Mouse (Mus musculus) midbrain, embryonic 16.5 days (tissue): ENCODE measurements around the gene Rnaseh1. TPM values are rescaled to one million over a fixed set of nuclear protein-coding genes. Genes with fewer than 3 reads are reported as not detected.
A peak's percentile ranks its signal among the peaks of the same experiment; 100 is the strongest.

Experiments
- ATAC-seq: fragments of 200-750 bp; cut with Nextera tagmentation; 2 replicates; pipeline ENCODE4 v1.8.0; 2017; ENCODE audit warnings: moderate TSS enrichment
- H3K27ac ChIP-seq: fragments of 300-500 bp; sonication (generic); 2 replicates; pipeline ENCODE4 v1.5.1; 2014; ENCODE audit warnings: mild to moderate bottlenecking, low read length, mixed read lengths
- H3K27me3 ChIP-seq: fragments of 300-500 bp; sonication (generic); 2 replicates; pipeline ENCODE4 v1.6.1; 2014; ENCODE audit warnings: low read depth, low read length, mixed read lengths; ENCODE audit not compliant: control insufficient read depth, insufficient read depth
- H3K36me3 ChIP-seq: fragments of 300-500 bp; sonication (generic); 2 replicates; pipeline ENCODE4 v1.6.1; 2014; ENCODE audit warnings: mild to moderate bottlenecking, low read length, moderate library complexity, mixed read lengths; ENCODE audit not compliant: control insufficient read depth, insufficient read depth
- H3K4me1 ChIP-seq: fragments of 300-500 bp; sonication (generic); 2 replicates; pipeline ENCODE4 v1.6.1; 2014; ENCODE audit warnings: mild to moderate bottlenecking, low read length, mixed read lengths; ENCODE audit not compliant: control insufficient read depth, insufficient read depth
- H3K4me2 ChIP-seq: fragments of 300-500 bp; sonication (generic); 2 replicates; pipeline ENCODE4 v1.6.1; 2014; ENCODE audit warnings: mild to moderate bottlenecking, low read length, mixed read lengths
- H3K4me3 ChIP-seq: fragments of 300-500 bp; sonication (generic); 2 replicates; pipeline ENCODE4 v1.5.1; 2014; ENCODE audit warnings: low read depth, mild to moderate bottlenecking, low read length, moderate library complexity, mixed read lengths
- H3K9ac ChIP-seq: fragments of 300-500 bp; sonication (generic); 2 replicates; pipeline ENCODE4 v1.6.1; 2014; ENCODE audit warnings: low read depth, low read length, mixed read lengths
- H3K9me3 ChIP-seq: fragments of 300-500 bp; sonication (generic); replicated peaks from 2 replicates; pipeline ENCODE4 v1.6.1; 2014; ENCODE audit warnings: mild to moderate bottlenecking, low read length, mixed read lengths; ENCODE audit not compliant: control insufficient read depth, poor library complexity, severe bottlenecking
- WGBS: fragments of 180-500 bp; shearing (Covaris S2); extraction: QIAGEN DNeasy Blood & Tissue Kit; methylation state at CpG from one replicate; pipeline ENCODE4 v1.1.7; 2014; 5-methylcytosine and 5-hydroxymethylcytosine counted together
- polyA plus RNA-seq: library from polyadenylated mRNA; unstranded; fragments of >200 nt; fragmentation: Nextera tagmentation; extraction: Ambion mirVana; gene quantifications from 2 replicates; pipeline ENCODE4 v1.2.1, GENCODE M21; 2015

The Rnaseh1 gene
- polyA plus RNA-seq, 1 experiment from 2014 or later = 22.4 TPM

- Histone ChIP-seq H3K4me1 (no peaks in the 10 kb centered on the region), H3K27me3 (no peaks in the 10 kb centered on the region), H3K4me3 (no peak overlapping the region), H3K9me3 (no peaks in the 10 kb centered on the region), H3K27ac (no peak overlapping the region), H3K36me3 (no peaks in the 10 kb centered on the region), H3K9ac (no peak overlapping the region), H3K4me2 (no peak overlapping the region)
- no peak for ATAC-seq
- 65% methylated on average over 5 of the region's 5 CpGs for WGBS
Observed at GRCm38 (mm10) chr12:28622167-28622532, 27.3 kb upstream of the Rnaseh1 start.

GRCm38 (mm10) chr12:28622641-28623040 is 26.8 kb upstream of the Rnaseh1 start:
- Histone ChIP-seq H3K9ac (no peak overlapping the region), H3K36me3 (no peaks in the 10 kb centered on the region), H3K27me3 (no peaks in the 10 kb centered on the region), H3K27ac (no peak overlapping the region), H3K4me2 (no peak overlapping the region), H3K4me1 (no peaks in the 10 kb centered on the region), H3K9me3 (no peaks in the 10 kb centered on the region), H3K4me3 (no peak overlapping the region)
- ATAC-seq = no peak
- WGBS = 89% methylated on average over 1 of the region's 1 CpGs

DNA sequence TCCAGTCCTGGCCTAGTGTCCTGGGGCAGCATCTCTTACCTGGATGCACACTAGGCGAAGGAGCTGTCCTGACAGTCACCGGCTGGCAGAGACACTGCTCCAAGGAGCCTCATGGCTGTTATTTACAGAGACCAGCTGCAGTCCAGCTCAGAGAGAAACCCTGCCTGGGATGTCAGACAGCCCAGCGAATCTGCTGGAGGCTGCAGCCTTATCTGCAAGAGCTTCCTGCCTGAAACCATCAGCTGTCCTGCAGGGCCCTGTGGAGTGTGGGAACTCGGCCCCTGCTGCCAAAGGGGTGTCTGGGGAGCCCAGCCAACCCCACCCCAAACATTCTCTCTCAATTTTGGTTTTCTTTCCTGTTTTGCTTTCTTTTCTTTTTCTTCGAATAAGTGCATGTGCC is 26.2 kb upstream of the Rnaseh1 start, which contains the start of gene Colec11:
Gene Colec11 (minus strand): TSS at position 183 of the 400 bp plus-strand sequence.
- Histone ChIP-seq H3K4me2 (no peak within 1 kb of the TSS), H3K27me3 (no peaks in the 10 kb centered on the region)

DNA sequence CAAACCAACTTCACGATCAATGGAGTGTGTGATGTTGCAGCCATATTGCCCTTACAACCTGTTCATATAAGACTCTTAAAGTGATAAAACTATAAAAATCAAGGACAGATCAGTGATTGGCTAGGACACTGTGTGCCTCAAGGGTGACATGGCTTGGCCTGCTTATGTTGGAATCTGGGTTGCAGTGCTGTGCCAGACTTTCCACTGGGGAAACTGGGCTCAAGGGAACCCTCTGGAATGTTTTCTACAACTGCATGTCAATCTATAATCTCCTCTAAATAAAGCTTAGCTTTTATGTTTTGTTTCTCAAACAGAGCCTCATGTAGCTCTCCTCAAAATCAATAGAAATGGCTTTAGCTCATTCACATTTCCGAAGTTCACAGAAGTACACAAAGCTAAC is 25.2 kb upstream of the Rnaseh1 start:
- 93% methylated on average over 2 of the region's 2 CpGs for WGBS

More for the DNA sequence above, 26.2 kb upstream of the Rnaseh1 start, which contains the start of gene Colec11:
- no peaks in the 10 kb centered on the region for H3K9me3 ChIP-seq
- no peaks in the 10 kb centered on the region; the same call in 1 of the 2 replicates for H3K36me3 ChIP-seq
- WGBS = 66% methylated on average over 5 of the region's 5 CpGs
- ATAC-seq = no peak
- no peak within 1 kb of the TSS for H3K27ac ChIP-seq
- no peaks in the 10 kb centered on the region for H3K4me1 ChIP-seq
- no peak within 1 kb of the TSS for H3K4me3 ChIP-seq
- H3K9ac ChIP-seq = no peak within 1 kb of the TSS

GRCm38 (mm10) chr12:28625407-28625806 is 24.0 kb upstream of the Rnaseh1 start:
- Histone ChIP-seq H3K4me3 (no peak overlapping the region), H3K27ac (no peak overlapping the region), H3K4me1 (no peaks in the 10 kb centered on the region), H3K9me3 (no peaks in the 10 kb centered on the region), H3K9ac (no peak overlapping the region), H3K4me2 (no peak overlapping the region), H3K27me3 (no peaks in the 10 kb centered on the region), H3K36me3 (peaks cover 15% of the 10 kb centered on the region)
- ATAC-seq = no peak
- WGBS = 90% methylated on average over 7 of the region's 7 CpGs

More for the DNA sequence above, 25.2 kb upstream of the Rnaseh1 start:
- Histone ChIP-seq H3K27ac (no peak overlapping the region), H3K36me3 (peaks cover 7% of the 10 kb centered on the region), H3K4me3 (no peak overlapping the region), H3K27me3 (no peaks in the 10 kb centered on the region), H3K9ac (no peak overlapping the region), H3K4me1 (no peaks in the 10 kb centered on the region), H3K9me3 (no peaks in the 10 kb centered on the region), H3K4me2 (no peak overlapping the region)
- ATAC-seq = no peak

DNA sequence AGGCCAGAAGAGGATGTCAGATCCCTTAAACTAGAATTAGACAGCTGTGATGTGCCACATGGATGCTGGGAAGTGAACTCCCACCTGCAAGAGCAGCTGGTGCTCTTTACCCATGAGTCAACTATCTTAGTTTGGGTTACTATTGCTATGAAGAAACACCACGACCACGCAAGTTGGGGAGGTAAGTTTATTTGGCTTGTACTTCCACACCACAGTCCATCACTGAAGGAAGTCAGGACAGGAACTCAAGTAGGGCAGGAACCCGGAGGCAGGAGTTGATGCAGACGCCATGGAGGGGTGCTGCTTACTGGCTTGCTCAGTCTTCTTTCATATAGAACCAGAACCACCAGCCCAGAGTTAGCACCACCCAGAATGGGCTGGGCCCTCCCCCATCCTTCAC is 22.3 kb upstream of the Rnaseh1 start:
- Histone ChIP-seq H3K4me1 (no peaks in the 10 kb centered on the region), H3K4me2 (no peak overlapping the region), H3K27ac (no peak overlapping the region), H3K9me3 (no peaks in the 10 kb centered on the region), H3K4me3 (no peak overlapping the region), H3K36me3 (peaks cover 24% of the 10 kb centered on the region), H3K9ac (no peak overlapping the region), H3K27me3 (no peaks in the 10 kb centered on the region)
- 77% methylated on average over 4 of the region's 4 CpGs for WGBS
- ATAC-seq = no peak

- Histone ChIP-seq H3K36me3 (peaks cover 33% of the 10 kb centered on the region), H3K27me3 (no peaks in the 10 kb centered on the region), H3K9ac (no peak overlapping the region), H3K4me3 (no peak overlapping the region), H3K4me2 (no peak overlapping the region), H3K4me1 (peaks cover under 1% of the 10 kb centered on the region; the same call in 1 of the 2 replicates), H3K9me3 (no peaks in the 10 kb centered on the region), H3K27ac (no peak overlapping the region)
- ATAC-seq = no peak
- WGBS = 93% methylated on average over 2 of the region's 2 CpGs
Observed at GRCm38 (mm10) chr12:28628436-28628835, 21.0 kb upstream of the Rnaseh1 start.

GRCm38 (mm10) chr12:28635058-28635534 is 14.3 kb upstream of the Rnaseh1 start:
- Histone ChIP-seq H3K36me3 (peaks cover 23% of the 10 kb centered on the region), H3K4me1 (peaks cover 14% of the 10 kb centered on the region), H3K9me3 (no peaks in the 10 kb centered on the region), H3K9ac (peak overlapping the region; percentile 94), H3K27ac (peak overlapping the region; percentile 87), H3K4me3 (peak overlapping the region; percentile 84), H3K27me3 (no peaks in the 10 kb centered on the region), H3K4me2 (peak overlapping the region; percentile 87)
- 2% methylated on average over 23 of the region's 23 CpGs for WGBS
- peak; percentile 25; the same call in 1 of the 2 replicates for ATAC-seq

- Histone ChIP-seq H3K4me2 (peak within 1 kb of the TSS; percentile 87), H3K36me3 (peaks cover 19% of the 10 kb centered on the region), H3K4me1 (peaks cover 14% of the 10 kb centered on the region), H3K4me3 (peak within 1 kb of the TSS; percentile 84), H3K27ac (peak within 1 kb of the TSS; percentile 87), H3K27me3 (no peaks in the 10 kb centered on the region), H3K9ac (peak within 1 kb of the TSS; percentile 94), H3K9me3 (no peaks in the 10 kb centered on the region)
- peak; percentile 97 for ATAC-seq
- WGBS = 7% methylated on average over 69 of the region's 69 CpGs
Observed at GRCm38 (mm10) chr12:28635535-28636476, 13.6 kb upstream of the Rnaseh1 start, which contains the start of gene Rps7. Rps7 (minus strand) TSS chr12:28635953.
